Mouse (Mus musculus): ENCODE data around the gene Slc12a6.

- TF ChIP-seq CTCF (IDR thresholded peaks at IDR 0.05; ENCODE audit: low read depth, low read length) (no peak), POLR2A (IDR thresholded peaks at IDR 0.05; ENCODE audit: extremely low read depth, insufficient read depth, low read length) (no peak)
Measured at GRCm38 (mm10) chr2:112353685-112354455, 88.2 kb downstream of the Slc12a6 start.
